Mouse (Mus musculus): ENCODE data around the gene Olfr141. TPM values are rescaled to one million over a fixed set of nuclear protein-coding genes. Genes with fewer than 3 reads are reported as not detected.

Gene Olfr141
- not detected in 2 replicates for polyA plus RNA-seq (2012; rRNA removed)

DNA sequence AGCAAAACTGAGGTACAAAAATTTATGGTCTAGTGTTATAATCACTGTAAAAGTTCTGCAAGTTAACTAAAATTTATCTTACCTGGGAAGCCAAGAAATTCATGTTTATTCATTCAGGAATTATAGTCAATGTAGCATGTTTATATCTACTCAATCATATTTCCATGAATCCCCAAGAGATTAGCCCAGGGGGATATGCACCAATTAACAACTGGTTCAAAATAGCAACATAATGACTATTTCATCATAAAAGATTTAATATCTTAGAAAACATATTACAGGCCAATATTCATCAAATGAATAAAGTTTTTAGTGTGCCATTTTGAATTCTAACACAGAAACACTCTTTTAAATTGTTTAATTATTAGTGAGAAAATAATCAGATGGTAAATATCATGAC is at the start of gene Olfr141:
Olfr141 (minus strand) TSS at position 101 of the 400 bp plus-strand sequence.
- DNase-seq (ENCODE audit: extremely low spot score in 1 of 2, low spot score in 1 of 2): no peak

GRCm38 (mm10) chr2:86851596-86851995 is 41.8 kb upstream of the Olfr141 start, which contains the start of gene Olfr1095:
Gene Olfr1095, minus strand, starts transcription at chr2:86851696.
- DNase-seq (ENCODE audit: extremely low spot score in 1 of 2, low spot score in 1 of 2): no peak

DNA sequence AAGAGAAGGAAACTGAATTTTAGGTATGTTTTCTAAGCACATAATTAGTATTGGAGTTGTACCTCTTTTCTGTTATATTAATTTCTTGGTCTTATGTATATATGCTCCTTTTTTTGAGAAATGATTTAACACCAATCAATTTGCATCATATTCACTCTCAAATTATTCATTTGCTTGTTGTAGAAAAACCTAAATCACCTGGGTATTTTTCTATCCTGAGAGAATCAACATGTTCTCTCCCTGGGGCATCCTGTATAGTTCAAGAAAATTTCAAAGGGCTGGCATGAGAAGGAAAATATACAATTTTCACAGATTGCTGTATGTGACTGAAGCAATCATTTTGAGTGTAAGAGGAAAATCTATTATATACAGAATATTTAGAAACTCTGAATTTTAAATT is 14.5 kb upstream of the Olfr141 start, which contains the start of gene Olfr1094:
Olfr1094 (plus strand) TSS at position 301 of the 400 bp plus-strand sequence.
- DNase-seq (ENCODE audit: extremely low spot score in 1 of 2, low spot score in 1 of 2): no peak

GRCm38 (mm10) chr2:86782179-86782578 is 27.6 kb downstream of the Olfr141 start, which contains the start of gene Olfr1093:
Gene Olfr1093, plus strand, starts transcription at chr2:86782479.
- DNase-seq (ENCODE audit: extremely low spot score in 1 of 2, low spot score in 1 of 2): no peak

DNA sequence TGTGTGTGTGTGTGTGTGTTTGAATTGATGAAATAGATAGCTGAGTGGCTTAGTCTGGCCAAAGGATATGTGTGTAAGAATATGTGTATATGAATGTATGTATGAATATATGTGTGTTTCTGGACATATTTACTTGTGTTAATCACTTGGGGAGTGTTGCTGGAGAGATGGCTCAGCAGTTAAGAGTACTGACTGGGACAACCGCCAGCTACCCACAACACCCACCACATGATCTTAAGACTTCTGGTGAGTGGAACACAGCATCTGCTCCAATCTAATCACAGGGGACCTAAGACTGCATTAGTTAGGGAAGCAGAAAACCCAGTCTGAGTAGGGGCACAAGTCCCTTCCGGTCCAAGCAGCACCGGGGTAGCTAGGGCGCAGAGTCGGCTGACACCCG is 48.8 kb downstream of the Olfr141 start:
- DNase-seq (ENCODE audit: extremely low spot score in 1 of 2, low spot score in 1 of 2): peak; percentile 11 to 26

GRCm38 (mm10) chr2:86758893-86759292 is 50.9 kb downstream of the Olfr141 start, which contains the start of gene Olfr1090:
Gene Olfr1090, minus strand, starts transcription at chr2:86758993.
- DNase-seq (ENCODE audit: extremely low spot score in 1 of 2, low spot score in 1 of 2): no peak

Other genes starting within 250 kb of the Olfr141 start
- gene Olfr1082, start 211.1 kb downstream of the Olfr141 start, polyA plus RNA-seq (2012; rRNA removed): not detected in 2 replicates
- gene Olfr1084, start 170.3 kb downstream of the Olfr141 start, polyA plus RNA-seq (2012; rRNA removed): not detected in 2 replicates
- not detected in 2 replicates for gene Olfr1085, start 148.0 kb downstream of the Olfr141 start, polyA plus RNA-seq (2012; rRNA removed)
- not detected in 2 replicates for gene Olfr1086, start 129.9 kb downstream of the Olfr141 start, polyA plus RNA-seq (2012; rRNA removed)
- gene Olfr1087, start 111.6 kb downstream of the Olfr141 start, polyA plus RNA-seq (2012; rRNA removed): not detected in 2 replicates
- gene Olfr1089, start 76.3 kb downstream of the Olfr141 start, polyA plus RNA-seq (2012; rRNA removed): not detected in 2 replicates
- gene Olfr1090, start 51.0 kb downstream of the Olfr141 start, polyA plus RNA-seq (2012; rRNA removed): not detected in 2 replicates
- not detected in 2 replicates for gene Olfr1093, start 27.5 kb downstream of the Olfr141 start, polyA plus RNA-seq (2012; rRNA removed)
- not detected in 2 replicates for gene Olfr1094, start 14.6 kb upstream of the Olfr141 start, polyA plus RNA-seq (2012; rRNA removed)
- not detected in 2 replicates for gene Olfr1095, start 41.7 kb upstream of the Olfr141 start, polyA plus RNA-seq (2012; rRNA removed)
- not detected in 2 replicates for gene Gm13723, start 64.8 kb upstream of the Olfr141 start, polyA plus RNA-seq (2012; rRNA removed)
- not detected in 2 replicates for gene Olfr1097, start 82.2 kb upstream of the Olfr141 start, polyA plus RNA-seq (2012; rRNA removed)
- not detected in 2 replicates for gene Olfr1098, start 114.5 kb upstream of the Olfr141 start, polyA plus RNA-seq (2012; rRNA removed)
- gene Olfr1099, start 150.7 kb upstream of the Olfr141 start, polyA plus RNA-seq (2012; rRNA removed): not detected in 2 replicates
- gene Olfr1100, start 169.9 kb upstream of the Olfr141 start, polyA plus RNA-seq (2012; rRNA removed): not detected in 2 replicates
- gene Olfr1101, start 181.2 kb upstream of the Olfr141 start, polyA plus RNA-seq (2012; rRNA removed): not detected in 2 replicates
- not detected in 2 replicates for gene Olfr1102, start 188.4 kb upstream of the Olfr141 start, polyA plus RNA-seq (2012; rRNA removed)
- 0.15 TPM in 1 of 2 replicates, not detected in the other for gene Olfr1104, start 217.1 kb upstream of the Olfr141 start, polyA plus RNA-seq (2012; rRNA removed)
- not detected in 2 replicates for gene Olfr1105, start 226.5 kb upstream of the Olfr141 start, polyA plus RNA-seq (2012; rRNA removed)
- gene Olfr1106, start 242.3 kb upstream of the Olfr141 start, polyA plus RNA-seq (2012; rRNA removed): 0.23 TPM in 1 of 2 replicates, not detected in the other

Data from frontal cortex, adult 2 months (tissue).